Mouse (Mus musculus): ENCODE measurements around the gene Setx. TPM values are rescaled to one million over a fixed set of nuclear protein-coding genes. Genes with fewer than 3 reads are reported as not detected.
"Not testable (repeated sequence)": the region's sequence is repeated elsewhere in the genome, so short reads cannot be mapped to it uniquely, and the experiment has no call there.

Gene Setx
- polyA plus RNA-seq, 1 experiment: 15.6 TPM

DNA sequence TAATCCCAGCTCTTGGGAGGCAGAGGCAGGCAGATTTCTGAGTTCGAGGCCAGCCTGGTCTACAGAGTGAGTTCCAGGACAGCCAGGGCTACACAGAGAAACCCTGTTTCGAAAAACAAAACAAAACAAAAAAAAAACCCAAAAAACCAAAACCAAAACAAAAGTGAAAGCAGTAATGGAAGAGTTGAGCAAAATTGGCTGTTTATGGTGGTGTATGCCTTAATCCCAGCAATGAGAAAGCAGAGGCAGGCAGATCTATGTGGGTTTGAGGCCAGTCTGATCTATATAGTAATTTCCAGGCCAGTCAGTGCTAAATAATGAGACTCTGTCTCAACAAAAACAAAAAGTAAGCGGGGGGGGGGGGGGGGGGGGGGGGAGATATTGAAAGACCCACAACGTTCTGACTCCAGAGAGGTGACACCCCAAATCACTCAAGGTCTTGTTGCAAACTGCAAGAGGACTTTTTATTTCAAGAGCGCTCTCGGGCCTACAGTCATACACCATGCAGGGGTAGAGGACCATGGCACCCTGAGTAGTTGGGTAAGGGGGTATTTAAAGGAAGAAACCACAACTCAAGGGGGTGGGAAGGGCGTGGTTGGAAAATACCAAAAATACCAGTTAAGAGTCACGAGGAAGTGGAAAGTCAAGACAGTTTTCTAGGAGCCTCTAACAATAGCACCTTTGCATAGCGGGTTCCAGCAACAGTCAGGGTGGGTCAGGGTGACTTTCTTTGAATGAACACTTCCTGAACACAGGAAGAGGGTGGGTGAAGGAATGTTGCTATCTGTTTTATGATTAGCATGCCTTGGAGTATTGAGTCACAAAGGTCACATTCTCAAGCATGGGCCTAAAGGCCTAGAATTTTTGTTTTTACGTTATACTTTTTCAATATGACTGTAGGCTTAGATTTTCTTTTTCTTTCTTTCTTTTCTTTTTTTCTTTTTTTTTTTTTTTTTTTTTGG lies 21.3 kb upstream of the Setx start:
- not testable (repeated sequence) for H3K4me1 ChIP-seq (ENCODE audit: control insufficient read depth, insufficient read depth, insufficient read length, low read length); H3K4me3 ChIP-seq (ENCODE audit: insufficient read depth, low read depth, low read length)
- peak overlapping the region; percentile 94 for H3K27ac ChIP-seq (replicated peaks; ENCODE audit: low read depth, low read length)

DNA sequence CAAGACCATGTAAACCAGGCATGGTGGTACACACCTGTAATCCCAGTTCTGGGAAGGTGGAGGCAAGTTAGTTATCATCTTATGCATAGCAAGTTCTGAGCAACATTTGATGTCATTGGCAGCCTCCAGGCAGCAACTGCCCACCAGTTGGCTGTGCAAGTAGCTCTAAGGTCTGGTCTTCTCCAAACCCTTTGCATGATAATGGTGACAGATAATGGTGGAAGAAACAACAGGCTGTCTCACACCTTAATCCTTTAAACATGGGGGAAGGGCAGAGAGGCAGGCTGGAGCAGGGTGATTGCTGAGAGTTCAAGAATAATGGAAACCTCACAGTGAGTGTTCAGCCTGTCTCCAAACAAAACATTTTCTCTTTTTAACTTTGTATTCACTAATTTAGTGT lies 3.0 kb upstream of the Setx start:
- no peak overlapping the region for H3K4me3 ChIP-seq (ENCODE audit: insufficient read depth, low read depth, low read length)
- no peaks in the 10 kb centered on the region for H3K4me1 ChIP-seq (ENCODE audit: control insufficient read depth, insufficient read depth, insufficient read length, low read length)
- no peak overlapping the region for H3K27ac ChIP-seq (replicated peaks; ENCODE audit: low read depth, low read length)

DNA sequence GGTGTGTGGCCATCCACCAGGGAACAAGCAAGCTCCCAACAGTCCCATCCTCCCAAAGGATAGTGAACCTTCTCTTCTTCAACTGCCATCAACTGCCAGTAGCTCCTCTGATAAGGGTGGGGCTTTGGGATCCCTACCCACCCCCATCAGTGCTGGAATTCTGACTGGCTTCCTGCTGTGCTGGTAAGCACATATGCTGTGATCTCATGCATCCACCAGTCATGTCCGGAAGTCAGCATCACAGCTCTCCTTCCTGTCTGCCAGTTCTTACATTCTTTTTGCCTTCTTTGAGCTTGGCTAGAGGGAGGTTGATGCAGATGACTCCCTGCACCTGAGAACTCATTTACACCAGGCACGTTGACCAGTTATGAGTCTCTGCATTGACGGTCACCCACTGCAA lies 1.5 kb upstream of the Setx start:
- no peak overlapping the region for H3K4me3 ChIP-seq (ENCODE audit: insufficient read depth, low read depth, low read length)
- H3K27ac ChIP-seq (replicated peaks; ENCODE audit: low read depth, low read length): no peak overlapping the region
- H3K4me1 ChIP-seq (ENCODE audit: control insufficient read depth, insufficient read depth, insufficient read length, low read length): no peaks in the 10 kb centered on the region

DNA sequence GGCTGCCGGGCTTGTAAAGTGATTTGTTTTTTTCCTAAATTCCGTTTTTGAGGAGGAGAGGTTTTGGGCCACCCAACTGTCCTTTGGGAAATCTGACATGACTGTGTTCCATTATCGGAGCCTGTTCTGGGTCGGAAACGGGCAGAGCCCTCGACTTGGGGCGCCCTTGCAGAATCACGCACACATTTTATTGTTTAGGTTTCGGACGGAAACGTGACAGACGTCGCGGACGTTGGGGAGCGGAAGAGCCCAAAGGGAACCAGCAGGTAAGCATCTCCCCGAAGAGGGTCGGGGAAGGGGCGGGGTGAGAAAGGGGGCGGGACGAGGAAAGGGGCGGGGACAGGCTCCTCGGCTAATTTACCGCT lies 572 bp downstream of the Setx start:
- Histone ChIP-seq H3K4me3 (ENCODE audit: insufficient read depth, low read depth, low read length) (peak overlapping the region; percentile 65), H3K4me1 (ENCODE audit: control insufficient read depth, insufficient read depth, insufficient read length, low read length) (no peaks in the 10 kb centered on the region), H3K27ac (replicated peaks; ENCODE audit: low read depth, low read length) (peak overlapping the region; percentile 72)

DNA sequence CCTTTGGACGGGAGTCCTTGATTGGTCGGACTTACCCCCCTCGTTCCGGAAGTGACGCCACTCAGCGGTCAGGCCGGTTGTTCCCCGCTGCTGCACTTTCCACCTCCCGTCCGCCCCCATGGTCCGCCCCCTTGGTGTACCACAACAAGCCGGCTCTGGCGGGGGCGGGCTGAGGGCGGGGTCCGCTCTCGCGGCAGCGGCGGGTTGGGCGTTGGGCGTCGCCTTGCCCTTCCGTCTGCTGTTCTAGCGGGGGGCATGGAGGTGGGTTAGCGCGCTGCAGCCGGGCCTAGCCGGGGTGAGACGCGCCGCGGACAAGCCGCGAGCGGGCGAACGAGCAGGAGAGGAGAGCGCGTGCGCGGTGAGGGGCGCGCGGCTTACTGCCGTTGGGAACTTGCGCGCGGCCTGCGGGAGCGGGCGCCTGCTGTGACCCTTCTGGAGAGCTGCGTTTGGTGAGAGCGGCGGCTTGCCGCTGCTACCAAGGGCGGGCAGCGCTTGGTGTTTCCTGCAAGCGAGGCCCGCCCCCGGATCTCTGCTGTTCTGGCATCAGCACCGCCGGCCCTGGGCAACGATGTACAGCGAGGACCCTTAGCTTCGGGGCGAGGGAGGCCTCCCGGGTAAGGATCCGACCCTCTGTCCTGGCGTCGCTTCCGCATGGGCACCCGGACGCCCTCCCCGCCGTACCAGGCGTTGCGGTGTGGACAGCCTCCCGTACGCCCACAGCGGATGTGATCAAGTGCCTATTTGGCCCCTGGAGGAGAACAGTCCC lies 1.1 kb downstream of the Setx start:
- no peaks in the 10 kb centered on the region for H3K4me1 ChIP-seq (ENCODE audit: control insufficient read depth, insufficient read depth, insufficient read length, low read length)
- H3K4me3 ChIP-seq (ENCODE audit: insufficient read depth, low read depth, low read length): peak overlapping the region; percentile 96
- peak overlapping the region; percentile 84 for H3K27ac ChIP-seq (replicated peaks; ENCODE audit: low read depth, low read length)

DNA sequence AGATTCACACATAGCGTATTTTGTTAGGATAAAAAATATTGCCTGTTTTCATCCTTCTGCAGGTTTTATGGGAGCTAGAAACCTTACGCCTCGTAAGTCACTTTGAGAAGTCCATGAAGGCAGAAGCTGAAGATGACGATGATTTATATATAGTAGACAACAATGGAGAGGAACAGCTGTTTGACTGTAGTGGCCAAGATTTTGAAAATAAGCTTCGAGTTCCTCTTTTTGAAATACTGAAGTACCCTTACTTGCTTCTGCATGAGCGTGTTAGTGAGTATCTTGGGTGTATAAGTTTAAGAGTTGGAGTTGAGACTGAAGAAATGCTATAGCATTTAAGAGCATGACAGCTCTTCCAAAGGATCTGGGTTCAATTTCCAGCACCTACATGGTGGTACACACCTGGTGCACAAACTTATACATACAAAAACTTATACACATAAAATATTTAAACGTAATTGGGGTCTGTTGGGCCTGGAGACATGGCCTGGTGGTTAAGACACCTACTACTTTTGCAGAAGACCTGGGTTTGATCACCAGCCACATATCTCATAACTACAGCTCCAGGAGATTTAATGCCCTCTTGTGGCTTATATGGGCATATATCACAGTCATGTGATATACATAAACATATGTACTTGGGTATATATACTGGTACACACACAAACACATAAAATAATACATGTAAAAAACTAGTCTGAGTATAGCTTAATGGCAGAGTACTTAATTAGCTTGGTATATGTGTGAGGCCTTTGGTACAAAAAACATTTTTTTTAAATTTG lies 6.3 kb downstream of the Setx start:
- Histone ChIP-seq H3K4me1 (ENCODE audit: control insufficient read depth, insufficient read depth, insufficient read length, low read length) (no peaks in the 10 kb centered on the region), H3K4me3 (ENCODE audit: insufficient read depth, low read depth, low read length) (no peak overlapping the region), H3K27ac (replicated peaks; ENCODE audit: low read depth, low read length) (no peak overlapping the region)

DNA sequence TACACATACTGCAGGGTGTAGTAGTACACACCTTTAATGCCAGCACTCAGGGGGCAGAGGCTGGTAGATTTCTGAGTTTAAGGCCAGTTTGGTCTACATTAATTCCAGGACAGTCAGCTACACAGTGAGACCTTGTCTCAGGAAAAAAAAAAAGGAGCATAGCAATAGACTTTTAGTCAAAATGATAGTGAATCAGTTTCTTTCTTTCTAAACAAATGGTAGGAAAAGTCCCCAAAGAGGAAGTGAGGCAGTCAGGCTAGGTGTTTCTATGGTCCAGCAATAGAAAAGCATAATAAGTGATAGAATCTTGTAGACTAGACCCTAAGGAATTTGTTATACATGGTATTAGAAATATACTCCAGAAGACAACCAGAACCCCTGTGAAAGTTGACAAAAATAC lies 11.2 kb downstream of the Setx start:
- H3K4me1 ChIP-seq (ENCODE audit: control insufficient read depth, insufficient read depth, insufficient read length, low read length): no peaks in the 10 kb centered on the region
- H3K27ac ChIP-seq (replicated peaks; ENCODE audit: low read depth, low read length): no peak overlapping the region
- no peak overlapping the region for H3K4me3 ChIP-seq (ENCODE audit: insufficient read depth, low read depth, low read length)

DNA sequence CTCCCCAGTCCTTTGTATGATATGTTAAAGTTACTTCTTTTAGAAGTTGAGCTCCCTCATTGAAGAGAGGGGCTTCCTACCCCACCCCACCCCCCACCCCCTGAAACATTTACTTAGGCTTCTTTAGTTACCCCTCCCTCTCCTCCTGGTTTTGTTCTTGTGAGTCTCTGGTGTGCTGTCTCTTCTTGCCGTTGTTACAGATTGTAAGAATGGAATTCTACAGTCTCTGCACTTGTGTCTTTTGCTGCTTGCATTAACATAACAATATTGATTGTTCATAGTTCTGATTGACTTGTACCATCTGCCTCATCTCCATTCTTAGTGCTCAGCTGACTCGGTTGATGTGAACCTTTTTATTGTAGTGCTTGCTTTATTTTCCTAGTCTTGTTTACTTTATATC lies 28.0 kb downstream of the Setx start:
- no peak overlapping the region for H3K27ac ChIP-seq (replicated peaks; ENCODE audit: low read depth, low read length)
- no peak overlapping the region for H3K4me3 ChIP-seq (ENCODE audit: insufficient read depth, low read depth, low read length)
- no peaks in the 10 kb centered on the region for H3K4me1 ChIP-seq (ENCODE audit: control insufficient read depth, insufficient read depth, insufficient read length, low read length)

DNA sequence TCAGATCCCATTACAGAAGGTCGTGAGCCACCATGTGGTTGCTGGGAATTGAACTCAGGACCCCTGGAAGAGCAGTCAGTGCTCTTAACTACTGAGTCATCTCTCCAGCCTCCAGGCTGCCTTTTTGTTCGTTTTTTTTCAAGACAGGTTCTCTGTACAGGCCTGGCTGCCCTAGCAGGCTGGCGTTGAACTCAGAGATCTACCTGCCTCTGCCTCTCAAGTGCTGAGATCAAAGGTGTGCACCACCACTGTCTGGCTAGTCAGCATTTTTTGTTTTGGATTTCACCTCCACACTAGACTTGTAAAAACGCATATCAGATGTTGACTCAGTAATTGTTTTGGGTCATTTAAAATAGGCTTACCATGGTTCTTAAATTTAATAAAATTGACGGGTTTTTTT lies 44.1 kb downstream of the Setx start:
- no peaks in the 10 kb centered on the region for H3K4me1 ChIP-seq (ENCODE audit: control insufficient read depth, insufficient read depth, insufficient read length, low read length)
- H3K27ac ChIP-seq (replicated peaks; ENCODE audit: low read depth, low read length): no peak overlapping the region
- no peak overlapping the region for H3K4me3 ChIP-seq (ENCODE audit: insufficient read depth, low read depth, low read length)

DNA sequence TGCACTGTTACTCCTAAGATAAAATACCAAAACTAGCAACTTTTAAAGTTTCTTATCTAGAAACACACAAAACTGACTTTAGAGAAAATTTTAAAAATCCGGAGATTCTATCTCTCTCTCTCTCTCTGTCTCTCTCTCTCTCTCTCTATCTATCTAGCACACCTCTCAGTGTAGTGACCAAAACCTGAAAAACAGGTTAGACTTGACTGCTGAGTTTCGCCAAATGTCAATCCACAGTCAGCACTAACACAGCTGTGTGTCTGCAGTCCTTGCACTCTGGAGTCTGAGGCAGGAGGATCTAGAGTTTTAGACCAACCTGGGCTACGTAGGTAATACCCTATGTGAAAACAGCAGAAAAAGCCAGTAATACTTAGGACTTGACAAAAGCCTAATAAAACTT lies 50.9 kb downstream of the Setx start:
- no peak overlapping the region for H3K4me3 ChIP-seq (ENCODE audit: insufficient read depth, low read depth, low read length)
- no peaks in the 10 kb centered on the region for H3K4me1 ChIP-seq (ENCODE audit: control insufficient read depth, insufficient read depth, insufficient read length, low read length)
- no peak overlapping the region for H3K27ac ChIP-seq (replicated peaks; ENCODE audit: low read depth, low read length)

DNA sequence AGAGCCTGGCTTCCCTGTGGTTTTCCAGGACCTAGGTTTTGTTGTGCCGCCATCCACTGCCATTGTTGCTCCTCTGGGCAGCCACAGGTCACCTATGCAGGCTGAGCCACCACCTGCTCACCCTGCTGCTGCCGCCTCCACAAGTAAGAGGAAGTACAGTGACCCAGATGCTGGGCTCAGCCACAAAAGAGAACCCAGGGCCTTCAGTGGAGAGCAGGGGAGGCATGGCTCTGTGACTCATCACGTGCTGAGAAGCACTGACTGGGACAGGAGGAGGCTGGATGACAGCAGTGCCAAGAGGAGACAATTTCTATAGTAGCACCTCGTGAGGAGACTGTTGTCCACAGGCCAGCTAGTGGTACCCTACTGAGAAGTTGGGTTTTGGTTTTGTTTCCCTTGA lies 55.8 kb downstream of the Setx start:
- no peak overlapping the region for H3K27ac ChIP-seq (replicated peaks; ENCODE audit: low read depth, low read length)
- no peak overlapping the region for H3K4me3 ChIP-seq (ENCODE audit: insufficient read depth, low read depth, low read length)
- H3K4me1 ChIP-seq (ENCODE audit: control insufficient read depth, insufficient read depth, insufficient read length, low read length): no peaks in the 10 kb centered on the region

DNA sequence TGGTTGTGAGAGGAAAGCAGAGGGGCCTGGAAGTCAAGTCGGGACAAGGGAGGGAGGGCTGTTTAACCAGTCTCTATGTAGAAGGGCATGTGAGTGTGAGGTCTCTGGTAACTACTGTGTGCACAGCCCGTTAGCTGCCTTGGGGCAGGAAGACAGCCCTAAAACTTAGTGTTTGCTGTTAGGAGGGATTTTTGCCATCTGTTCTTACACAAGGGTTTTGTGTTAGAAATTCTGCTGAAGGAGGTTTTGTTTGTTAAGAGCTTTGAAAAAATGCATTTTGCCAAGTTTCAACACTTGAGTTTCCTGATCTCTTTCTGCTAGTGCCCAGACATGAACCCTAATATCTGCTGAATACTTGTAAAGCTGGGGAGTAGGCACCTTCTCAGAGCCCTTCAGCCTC lies 57.1 kb downstream of the Setx start:
- Histone ChIP-seq H3K4me3 (ENCODE audit: insufficient read depth, low read depth, low read length) (no peak overlapping the region), H3K27ac (replicated peaks; ENCODE audit: low read depth, low read length) (no peak overlapping the region), H3K4me1 (ENCODE audit: control insufficient read depth, insufficient read depth, insufficient read length, low read length) (no peaks in the 10 kb centered on the region)

DNA sequence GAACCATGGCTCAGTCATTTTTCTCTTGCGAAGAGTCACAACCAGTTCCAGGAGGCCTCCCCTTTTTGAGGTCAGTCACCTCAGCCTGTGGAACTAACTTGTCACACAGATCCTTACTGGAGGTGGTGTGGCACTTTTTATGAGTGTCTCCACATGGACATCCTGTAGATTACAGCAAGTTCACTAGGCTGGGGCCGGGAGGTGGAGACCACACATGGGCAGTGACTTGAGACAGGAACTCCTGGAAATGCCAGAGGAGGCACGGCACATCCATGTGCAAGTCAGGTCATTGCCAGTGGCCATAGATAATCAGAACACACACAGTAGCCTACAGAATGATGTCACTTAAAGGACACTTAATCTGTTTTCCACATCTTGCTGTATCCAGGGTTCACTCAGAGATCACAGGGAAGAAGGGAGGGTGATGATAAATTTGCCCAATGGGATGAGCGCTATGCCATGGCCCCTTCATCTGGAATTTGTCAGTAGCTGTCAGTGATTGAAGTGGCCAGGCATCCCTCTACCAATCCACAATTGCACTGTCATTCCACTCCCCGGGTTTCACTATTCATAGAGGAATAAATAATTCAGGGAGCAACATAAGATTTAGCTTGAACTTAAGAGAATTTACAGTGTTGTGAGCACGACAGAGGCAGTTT lies 59.4 kb downstream of the Setx start:
- H3K4me3 ChIP-seq (ENCODE audit: insufficient read depth, low read depth, low read length): no peak overlapping the region
- no peak overlapping the region for H3K27ac ChIP-seq (replicated peaks; ENCODE audit: low read depth, low read length)
- no peaks in the 10 kb centered on the region for H3K4me1 ChIP-seq (ENCODE audit: control insufficient read depth, insufficient read depth, insufficient read length, low read length)

DNA sequence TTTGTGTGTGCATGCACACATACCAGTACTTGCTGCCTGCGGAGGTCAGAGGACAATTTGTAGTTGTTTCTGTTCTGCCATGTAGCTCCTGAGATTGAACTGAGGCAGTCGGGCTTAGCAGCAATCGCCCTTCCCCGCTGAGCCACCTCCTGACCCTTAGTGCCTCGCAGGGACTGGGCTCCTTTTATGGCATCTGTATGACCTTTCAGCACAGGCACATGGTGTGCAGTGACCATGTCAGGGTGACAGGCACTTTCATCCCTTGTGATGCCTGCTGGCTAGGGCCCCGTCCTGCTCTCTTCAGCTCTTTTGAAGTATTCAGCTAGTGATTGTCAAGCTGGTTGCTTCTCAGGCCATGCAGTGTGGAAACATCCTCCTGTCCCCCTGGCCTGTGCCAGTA lies 62.2 kb downstream of the Setx start:
- Histone ChIP-seq H3K27ac (replicated peaks; ENCODE audit: low read depth, low read length) (no peak overlapping the region), H3K4me3 (ENCODE audit: insufficient read depth, low read depth, low read length) (no peak overlapping the region), H3K4me1 (ENCODE audit: control insufficient read depth, insufficient read depth, insufficient read length, low read length) (no peaks in the 10 kb centered on the region)

DNA sequence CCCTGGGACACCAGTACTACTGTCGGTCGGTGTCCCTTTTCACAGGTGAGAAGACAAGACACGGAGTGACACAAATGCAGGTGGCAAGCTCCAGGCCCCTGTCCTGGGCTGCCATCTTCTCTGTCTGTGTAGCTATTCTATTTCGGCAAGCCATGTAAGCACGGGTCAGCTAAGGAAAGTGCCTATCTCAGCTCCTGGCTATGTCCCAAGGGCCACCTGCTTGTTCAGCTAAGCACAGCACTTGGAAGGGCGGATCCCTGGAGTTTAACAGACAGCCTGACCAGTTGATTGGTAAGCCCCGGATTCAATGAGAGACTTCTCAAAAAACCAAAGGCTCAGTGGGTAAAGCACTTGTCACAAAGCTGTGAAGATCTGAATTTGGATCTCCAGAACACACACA lies 66.4 kb downstream of the Setx start:
- Histone ChIP-seq H3K4me3 (ENCODE audit: insufficient read depth, low read depth, low read length) (no peak overlapping the region), H3K4me1 (ENCODE audit: control insufficient read depth, insufficient read depth, insufficient read length, low read length) (peaks cover 2% of the 10 kb centered on the region; the same call in 1 of the 2 replicates), H3K27ac (replicated peaks; ENCODE audit: low read depth, low read length) (no peak overlapping the region)
